Mouse (Mus musculus): ENCODE results near the gene Prmt3. TPM values are rescaled to one million over a fixed set of nuclear protein-coding genes. Genes with fewer than 3 reads are reported as not detected.

The Prmt3 gene
- polyA plus RNA-seq, 1 experiment from 2014 or later = 70.2 TPM

- H3K27ac ChIP-seq = 0 out of 2 replicates have a peak overlapping the region, but pooled peaks have one; percentile 35
- 59% methylated on average over 11 of the region's 11 CpGs for WGBS
- no peak for DNase-seq (ENCODE audit: extremely low spot score, low spot score)
Measured at GRCm38 (mm10) chr7:49842366-49843282, 64.5 kb downstream of the Prmt3 start.

GRCm38 (mm10) chr7:49843304-49843933 lies 65.3 kb downstream of the Prmt3 start:
- H3K9me3 ChIP-seq = no peaks in the 10 kb centered on the region
- DNase-seq (ENCODE audit: extremely low spot score, low spot score) = no peak
- H3K27ac ChIP-seq = no peak overlapping the region
- H3K4me1 ChIP-seq = peaks cover 19% of the 10 kb centered on the region
- H3K4me3 ChIP-seq = no peak overlapping the region
- WGBS = 81% methylated on average over 6 of the region's 6 CpGs
- H3K27me3 ChIP-seq (ENCODE audit: poor library complexity, severe bottlenecking) = no peaks in the 10 kb centered on the region
- peaks cover 18% of the 10 kb centered on the region for H3K36me3 ChIP-seq (replicated peaks)

More at GRCm38 (mm10) chr7:49842366-49843282, 64.5 kb downstream of the Prmt3 start:
- no peaks in the 10 kb centered on the region for H3K9me3 ChIP-seq
- H3K4me1 ChIP-seq = peaks cover 19% of the 10 kb centered on the region
- H3K4me3 ChIP-seq = peak overlapping the region; percentile 0; the same call in 1 of the 2 replicates
- peaks cover 25% of the 10 kb centered on the region for H3K36me3 ChIP-seq (replicated peaks)
- H3K27me3 ChIP-seq (ENCODE audit: poor library complexity, severe bottlenecking) = no peaks in the 10 kb centered on the region

- Histone ChIP-seq H3K4me3 (no peak overlapping the region), H3K36me3 (replicated peaks) (peaks cover 28% of the 10 kb centered on the region), H3K27ac (no peak overlapping the region), H3K27me3 (ENCODE audit: poor library complexity, severe bottlenecking) (no peaks in the 10 kb centered on the region), H3K4me1 (peaks cover 9% of the 10 kb centered on the region), H3K9me3 (no peaks in the 10 kb centered on the region)
- no peak for DNase-seq (ENCODE audit: extremely low spot score, low spot score)
- WGBS = 88% methylated on average over 2 of the region's 2 CpGs
Measured at GRCm38 (mm10) chr7:49847939-49848338, 69.8 kb downstream of the Prmt3 start.

GRCm38 (mm10) chr7:49853342-49854181 lies 75.4 kb downstream of the Prmt3 start:
- DNase-seq (ENCODE audit: extremely low spot score, low spot score) = no peak
- Histone ChIP-seq H3K27ac (no peak overlapping the region), H3K4me1 (no peaks in the 10 kb centered on the region), H3K36me3 (replicated peaks) (peaks cover 38% of the 10 kb centered on the region), H3K9me3 (no peaks in the 10 kb centered on the region), H3K4me3 (no peak overlapping the region), H3K27me3 (ENCODE audit: poor library complexity, severe bottlenecking) (no peaks in the 10 kb centered on the region)
- WGBS = 92% methylated on average over 5 of the region's 5 CpGs

GRCm38 (mm10) chr7:49857347-49857746 lies 79.2 kb downstream of the Prmt3 start:
- H3K27me3 ChIP-seq (ENCODE audit: poor library complexity, severe bottlenecking) = no peaks in the 10 kb centered on the region
- H3K36me3 ChIP-seq (replicated peaks) = peaks cover 32% of the 10 kb centered on the region
- H3K4me1 ChIP-seq = no peaks in the 10 kb centered on the region
- no peak for DNase-seq (ENCODE audit: extremely low spot score, low spot score)
- H3K9me3 ChIP-seq = no peaks in the 10 kb centered on the region
- WGBS = 94% methylated on average over 5 of the region's 5 CpGs
- H3K4me3 ChIP-seq = no peak overlapping the region
- H3K27ac ChIP-seq = no peak overlapping the region

DNA sequence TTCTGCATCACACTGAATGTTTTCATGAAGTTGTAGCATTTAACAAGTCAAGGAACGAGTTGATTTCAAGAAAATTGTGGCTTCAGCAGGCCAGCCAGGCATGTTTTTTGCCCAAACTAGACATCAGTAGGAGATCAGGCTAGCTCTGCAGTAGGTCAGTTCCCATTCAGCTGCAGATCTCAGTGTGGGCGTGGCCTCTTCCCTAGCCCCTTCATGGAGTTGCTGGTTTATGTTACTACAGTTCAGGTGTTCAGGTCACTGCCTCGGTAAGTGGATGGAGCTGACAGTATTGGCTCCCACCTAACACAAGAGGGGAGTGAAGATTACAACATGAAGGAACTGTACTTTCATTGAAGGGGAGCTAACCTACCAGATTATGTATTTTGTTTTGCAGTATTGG lies 80.1 kb downstream of the Prmt3 start:
- Histone ChIP-seq H3K27me3 (ENCODE audit: poor library complexity, severe bottlenecking) (no peaks in the 10 kb centered on the region), H3K36me3 (replicated peaks) (peaks cover 32% of the 10 kb centered on the region), H3K27ac (no peak overlapping the region), H3K9me3 (no peaks in the 10 kb centered on the region), H3K4me3 (no peak overlapping the region), H3K4me1 (no peaks in the 10 kb centered on the region)
- WGBS = 83% methylated on average over 3 of the region's 3 CpGs
- DNase-seq (ENCODE audit: extremely low spot score, low spot score) = no peak

DNA sequence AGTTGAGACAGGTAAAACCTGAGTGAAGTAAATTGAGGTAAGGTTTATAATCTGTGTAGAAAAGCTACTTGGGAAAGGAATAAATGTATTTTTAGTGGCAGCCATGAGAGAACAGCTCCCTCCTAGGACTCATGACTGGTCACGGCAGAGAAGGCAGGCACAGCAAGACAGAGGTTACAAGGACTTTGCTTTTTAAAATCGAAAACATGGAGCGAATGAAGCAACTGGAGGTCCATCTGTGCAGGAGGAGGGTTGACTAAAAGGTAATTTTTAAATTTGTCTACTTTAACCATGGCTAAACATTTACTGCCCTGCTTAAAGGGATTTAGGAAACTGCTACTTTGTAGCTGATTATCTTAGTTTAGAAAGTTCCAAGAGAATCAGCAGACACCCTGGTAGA lies 81.7 kb downstream of the Prmt3 start:
- 90% methylated on average over 3 of the region's 3 CpGs for WGBS
- Histone ChIP-seq H3K4me1 (peaks cover 10% of the 10 kb centered on the region), H3K27ac (no peak overlapping the region), H3K9me3 (no peaks in the 10 kb centered on the region), H3K4me3 (no peak overlapping the region), H3K27me3 (ENCODE audit: poor library complexity, severe bottlenecking) (no peaks in the 10 kb centered on the region), H3K36me3 (replicated peaks) (peaks cover 32% of the 10 kb centered on the region)
- no peak for DNase-seq (ENCODE audit: extremely low spot score, low spot score)

GRCm38 (mm10) chr7:49861196-49861595 lies 83.0 kb downstream of the Prmt3 start:
- no peaks in the 10 kb centered on the region for H3K9me3 ChIP-seq
- peaks cover 32% of the 10 kb centered on the region for H3K36me3 ChIP-seq (replicated peaks)
- no peaks in the 10 kb centered on the region for H3K27me3 ChIP-seq (ENCODE audit: poor library complexity, severe bottlenecking)
- 96% methylated on average over 2 of the region's 2 CpGs for WGBS
- no peak overlapping the region for H3K4me3 ChIP-seq
- DNase-seq (ENCODE audit: extremely low spot score, low spot score) = no peak
- H3K27ac ChIP-seq = no peak overlapping the region
- H3K4me1 ChIP-seq = peaks cover 10% of the 10 kb centered on the region

DNA sequence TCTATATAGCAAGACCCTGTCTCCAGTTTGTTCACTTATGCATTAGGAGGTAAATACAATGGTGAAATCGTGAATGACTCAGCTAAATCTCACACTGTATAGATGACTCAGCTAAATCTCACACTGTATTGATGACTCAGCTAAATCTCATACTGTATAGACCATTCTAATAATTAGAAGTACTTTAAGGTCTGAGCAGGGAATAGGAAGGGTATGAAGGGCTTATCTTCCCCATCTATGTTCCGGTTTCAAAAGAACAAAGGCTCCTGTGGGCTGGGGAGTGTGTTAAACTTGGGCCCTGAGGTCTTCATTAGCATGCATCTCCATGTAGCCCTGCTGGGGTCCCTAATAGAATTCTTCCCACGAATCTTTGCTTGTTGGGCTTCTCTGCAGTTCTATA lies 85.6 kb downstream of the Prmt3 start:
- WGBS = 69% methylated on average over 3 of the region's 3 CpGs
- DNase-seq (ENCODE audit: extremely low spot score, low spot score) = no peak
- no peaks in the 10 kb centered on the region for H3K27me3 ChIP-seq (ENCODE audit: poor library complexity, severe bottlenecking)
- peaks cover 17% of the 10 kb centered on the region for H3K36me3 ChIP-seq (replicated peaks)
- no peaks in the 10 kb centered on the region for H3K9me3 ChIP-seq
- peaks cover 10% of the 10 kb centered on the region for H3K4me1 ChIP-seq
- H3K27ac ChIP-seq = no peak overlapping the region
- no peak overlapping the region for H3K4me3 ChIP-seq

- DNase-seq (ENCODE audit: extremely low spot score, low spot score) = no peak
- no peak overlapping the region for H3K4me3 ChIP-seq
- no peaks in the 10 kb centered on the region for H3K36me3 ChIP-seq (replicated peaks)
- H3K4me1 ChIP-seq = no peaks in the 10 kb centered on the region
- no peaks in the 10 kb centered on the region for H3K9me3 ChIP-seq
- no peak overlapping the region for H3K27ac ChIP-seq
- H3K27me3 ChIP-seq (ENCODE audit: poor library complexity, severe bottlenecking) = no peaks in the 10 kb centered on the region
- WGBS = 89% methylated on average over 5 of the region's 5 CpGs
Measured at GRCm38 (mm10) chr7:49869656-49870055, 91.5 kb downstream of the Prmt3 start.

- no peak overlapping the region for H3K4me3 ChIP-seq
- no peak for DNase-seq (ENCODE audit: extremely low spot score, low spot score)
- WGBS = 78% methylated on average over 3 of the region's 3 CpGs
- no peaks in the 10 kb centered on the region for H3K36me3 ChIP-seq (replicated peaks)
- H3K27ac ChIP-seq = no peak overlapping the region
- H3K27me3 ChIP-seq (ENCODE audit: poor library complexity, severe bottlenecking) = no peaks in the 10 kb centered on the region
- no peaks in the 10 kb centered on the region for H3K4me1 ChIP-seq
- H3K9me3 ChIP-seq = no peaks in the 10 kb centered on the region
Measured at GRCm38 (mm10) chr7:49870276-49870675, 92.1 kb downstream of the Prmt3 start.

DNA sequence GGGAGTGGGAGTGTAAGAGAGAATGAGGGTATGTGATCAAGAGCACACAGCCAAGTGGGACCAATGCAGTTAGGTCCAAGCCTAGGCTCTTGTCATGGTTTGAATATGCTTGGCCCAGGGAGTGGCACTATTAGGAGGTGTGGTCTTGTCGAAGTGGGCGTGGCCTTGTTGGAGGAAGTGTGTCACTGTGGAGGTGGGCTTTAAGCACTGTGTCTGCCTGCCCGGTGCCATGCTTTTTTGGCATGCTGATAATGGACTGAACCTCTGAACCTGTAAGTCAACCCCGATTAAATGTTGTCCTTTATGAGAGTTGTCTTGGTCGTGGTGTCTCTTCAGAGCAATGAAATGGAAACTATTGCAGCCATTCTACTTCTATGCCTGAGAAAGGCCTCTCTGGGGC lies 99.2 kb downstream of the Prmt3 start:
- DNase-seq (ENCODE audit: extremely low spot score, low spot score) = no peak
- Histone ChIP-seq H3K9me3 (no peaks in the 10 kb centered on the region), H3K4me1 (peaks cover 20% of the 10 kb centered on the region), H3K27me3 (ENCODE audit: poor library complexity, severe bottlenecking) (peaks cover 51% of the 10 kb centered on the region), H3K36me3 (replicated peaks) (no peaks in the 10 kb centered on the region), H3K4me3 (no peak overlapping the region), H3K27ac (no peak overlapping the region)
- 91% methylated on average over 5 of the region's 5 CpGs for WGBS

Measured in forebrain, embryonic 10.5 days (tissue).